Mouse (Mus musculus) mature B cell (primary cell): ENCODE data around the gene Lrrc20.

Experiments used
- in situ Hi-C: fragments of 300-500 bp; cut with MboI; formaldehyde crosslinking; loops from 2 replicates; pipeline ENCODE4 v1.14.3; 2019

The Lrrc20 gene

DNA sequence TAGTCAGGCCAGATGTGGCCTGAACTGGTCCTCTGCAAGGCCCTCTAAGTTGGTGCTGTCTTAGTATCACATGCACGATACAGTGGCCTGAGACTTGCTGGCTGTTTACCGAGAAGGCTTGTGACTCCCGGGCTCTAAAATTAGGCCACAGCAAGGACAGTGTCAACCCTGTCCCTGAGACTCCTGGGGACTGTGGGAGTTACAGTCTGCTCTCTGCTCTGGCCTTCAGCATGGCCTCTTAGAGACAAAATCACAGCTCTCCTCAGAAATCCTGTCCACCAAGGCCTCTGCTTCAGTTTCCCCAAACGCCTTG lies 152.3 kb downstream of the Lrrc20 start:
- in situ Hi-C loops: no loop called here
